Mouse (Mus musculus) stomach, embryonic 14.5 days (tissue): ENCODE data around the gene Ccdc30. TPM values are rescaled to one million over a fixed set of nuclear protein-coding genes. Genes with fewer than 3 reads are reported as not detected.
A peak's percentile ranks its signal among the peaks of the same experiment; 100 is the strongest.

Experiments used
- ATAC-seq: fragments of 200-750 bp; cut with Nextera tagmentation; 2 replicates; pipeline ENCODE4 v1.8.0; 2017; ENCODE audit warnings: low read depth, moderate TSS enrichment; ENCODE audit not compliant: insufficient number of reproducible peaks, insufficient read depth, low FRiP score
- H3K27ac ChIP-seq: fragments of 300-500 bp; sonication (generic); 2 replicates; pipeline ENCODE4 v1.5.1; 2014; ENCODE audit warnings: mild to moderate bottlenecking, low read length, moderate library complexity, mixed read lengths
- H3K27me3 ChIP-seq: fragments of 300-500 bp; sonication (generic); 2 replicates; pipeline ENCODE4 v1.6.1; 2014; ENCODE audit warnings: low read length, control low read depth, mixed read lengths; ENCODE audit not compliant: control insufficient read depth, insufficient read depth
- H3K36me3 ChIP-seq: fragments of 300-500 bp; sonication (generic); 2 replicates; pipeline ENCODE4 v1.6.1; 2014; ENCODE audit warnings: mild to moderate bottlenecking, control low read depth, low read length, moderate library complexity, mixed read lengths; ENCODE audit not compliant: control insufficient read depth, insufficient read depth
- H3K4me1 ChIP-seq: fragments of 300-500 bp; sonication (generic); 2 replicates; pipeline ENCODE4 v1.6.1; 2014; ENCODE audit warnings: low read length, control low read depth, mixed read lengths; ENCODE audit not compliant: control insufficient read depth, insufficient read depth
- H3K4me2 ChIP-seq: fragments of 300-500 bp; sonication (generic); replicated peaks from 2 replicates; pipeline ENCODE4 v1.6.1; 2014; ENCODE audit warnings: low read depth, low read length, control low read depth
- H3K4me3 ChIP-seq: fragments of 300-500 bp; sonication (generic); 2 replicates; pipeline ENCODE4 v1.5.1; 2014; ENCODE audit warnings: low read depth, low read length, control low read depth
- H3K9ac ChIP-seq: fragments of 300-500 bp; sonication (generic); replicated peaks from 2 replicates; pipeline ENCODE4 v1.6.1; 2014; ENCODE audit warnings: low read depth, mild to moderate bottlenecking, control low read depth, low read length, moderate library complexity, mixed read lengths
- H3K9me3 ChIP-seq: fragments of 300-500 bp; sonication (generic); 2 replicates; pipeline ENCODE4 v1.6.1; 2016; ENCODE audit warnings: low read depth, low read length, control low read depth; ENCODE audit not compliant: control insufficient read depth
- WGBS: fragments of 180-500 bp; shearing (Covaris S2); extraction: QIAGEN DNeasy Blood & Tissue Kit; methylation state at CpG from one replicate; pipeline ENCODE4 v1.1.7; 2014; 5-methylcytosine and 5-hydroxymethylcytosine counted together
- polyA plus RNA-seq: library from polyadenylated mRNA; unstranded; fragments of >200 nt; fragmentation: Nextera tagmentation; extraction: Ambion mirVana; gene quantifications from 2 replicates; pipeline ENCODE4 v1.2.1, GENCODE M21; 2014

Gene Ccdc30
- polyA plus RNA-seq: 3.5 and 7.3 TPM in 2 replicates

- Histone ChIP-seq H3K9ac (no peak within 1 kb of the TSS; the same call in 1 of the 2 replicates), H3K9me3 (no peaks in the 10 kb centered on the region), H3K27me3 (no peaks in the 10 kb centered on the region), H3K4me2 (peak within 1 kb of the TSS; percentile 88), H3K27ac (no peak within 1 kb of the TSS), H3K36me3 (no peaks in the 10 kb centered on the region), H3K4me1 (0 out of 2 replicates have a peak, but pooled peaks cover 4% of the 10 kb centered on the region), H3K4me3 (peak within 1 kb of the TSS; percentile 52)
- 1% methylated on average over 49 of the region's 49 CpGs for WGBS
- ATAC-seq: peak; percentile 100
These were observed at the start of gene Ccdc30 for GRCm38 (mm10) chr4:119415072-119415753. Gene Ccdc30 (minus strand): TSS chr4:119415521.

DNA sequence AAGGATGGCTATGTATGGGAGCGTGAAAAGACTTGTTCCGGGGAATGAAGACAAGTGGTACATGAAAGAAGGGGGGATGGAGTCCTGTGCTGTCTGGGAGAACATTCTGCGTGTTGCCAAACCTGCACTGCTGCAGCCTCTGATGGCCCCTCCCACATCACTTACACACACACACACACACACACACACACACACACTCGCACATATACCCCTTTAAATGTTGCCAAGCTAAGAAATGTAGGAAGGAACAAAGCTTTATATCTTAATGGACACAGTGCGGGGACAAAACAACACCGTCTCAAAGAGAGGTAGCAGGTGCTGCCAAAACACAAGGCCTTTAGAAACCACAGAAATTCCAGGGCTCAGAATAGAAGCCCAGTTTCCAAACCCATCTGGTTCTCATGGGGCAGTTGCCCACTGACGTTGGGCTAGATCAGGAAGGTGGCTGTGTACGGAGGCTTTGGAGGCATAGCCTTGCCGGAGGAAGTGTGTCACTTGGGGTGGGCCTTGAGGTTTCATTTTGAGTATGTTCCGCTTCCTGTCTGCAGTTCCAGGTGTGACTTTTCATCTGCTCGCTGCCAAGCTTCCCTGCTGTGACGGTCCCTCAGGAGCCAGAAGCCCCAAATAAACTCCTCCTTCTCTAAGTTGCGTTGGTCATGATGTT, 48.6 kb upstream of the Ccdc30 start:
- ATAC-seq: no peak
- Histone ChIP-seq H3K27me3 (no peaks in the 10 kb centered on the region), H3K4me1 (peaks cover 8% of the 10 kb centered on the region; the same call in 1 of the 2 replicates), H3K9ac (no peak overlapping the region), H3K4me3 (no peak overlapping the region), H3K4me2 (no peak overlapping the region), H3K36me3 (no peaks in the 10 kb centered on the region), H3K9me3 (no peaks in the 10 kb centered on the region), H3K27ac (no peak overlapping the region)
- WGBS: 67% methylated on average over 13 of the region's 13 CpGs

GRCm38 (mm10) chr4:119462858-119463755, 47.8 kb upstream of the Ccdc30 start:
- H3K4me1 ChIP-seq: peaks cover 8% of the 10 kb centered on the region; the same call in 1 of the 2 replicates
- H3K9me3 ChIP-seq: no peaks in the 10 kb centered on the region
- peak; percentile 66 for ATAC-seq
- WGBS: 41% methylated on average over 11 of the region's 11 CpGs
- no peak overlapping the region for H3K4me3 ChIP-seq
- H3K9ac ChIP-seq: no peak overlapping the region
- H3K4me2 ChIP-seq: no peak overlapping the region
- no peaks in the 10 kb centered on the region for H3K27me3 ChIP-seq
- H3K27ac ChIP-seq: no peak overlapping the region
- no peaks in the 10 kb centered on the region for H3K36me3 ChIP-seq

DNA sequence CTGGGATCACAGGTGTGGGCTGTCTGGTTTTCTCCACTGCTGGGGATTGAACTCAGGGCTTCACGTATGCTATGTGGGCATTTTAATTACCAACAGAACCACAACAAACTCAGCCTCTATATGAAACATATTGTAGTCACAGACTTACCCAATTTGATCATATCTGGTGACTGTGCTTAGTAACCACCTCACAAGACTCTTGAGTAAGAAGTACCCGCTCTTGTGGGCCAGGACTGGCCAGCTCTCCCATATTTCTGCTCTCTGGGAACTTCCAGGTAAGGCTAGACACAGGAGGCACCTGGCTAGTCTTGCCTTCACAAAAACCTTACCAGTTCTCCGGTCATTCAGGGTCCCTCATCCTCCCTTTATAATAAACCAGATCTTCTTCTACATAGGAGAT, 47.1 kb upstream of the Ccdc30 start:
- Histone ChIP-seq H3K27me3 (no peaks in the 10 kb centered on the region), H3K4me3 (no peak overlapping the region), H3K4me1 (peaks cover 8% of the 10 kb centered on the region; the same call in 1 of the 2 replicates), H3K4me2 (no peak overlapping the region), H3K9ac (no peak overlapping the region), H3K9me3 (no peaks in the 10 kb centered on the region), H3K27ac (no peak overlapping the region), H3K36me3 (no peaks in the 10 kb centered on the region)
- ATAC-seq: no peak
- WGBS: 78% methylated on average over 3 of the region's 3 CpGs

GRCm38 (mm10) chr4:119460728-119461141, 45.4 kb upstream of the Ccdc30 start:
- no peak overlapping the region for H3K4me2 ChIP-seq
- H3K4me3 ChIP-seq: no peak overlapping the region
- no peaks in the 10 kb centered on the region for H3K36me3 ChIP-seq
- no peaks in the 10 kb centered on the region for H3K27me3 ChIP-seq
- 52% methylated on average over 8 of the region's 8 CpGs for WGBS
- H3K4me1 ChIP-seq: peaks cover 8% of the 10 kb centered on the region; the same call in 1 of the 2 replicates
- no peak; the same call in 1 of the 2 replicates for ATAC-seq
- H3K9ac ChIP-seq: no peak overlapping the region
- H3K9me3 ChIP-seq: no peaks in the 10 kb centered on the region
- H3K27ac ChIP-seq: no peak overlapping the region

- Histone ChIP-seq H3K4me1 (peaks cover 8% of the 10 kb centered on the region; the same call in 1 of the 2 replicates), H3K4me3 (no peak overlapping the region), H3K9me3 (no peaks in the 10 kb centered on the region), H3K36me3 (no peaks in the 10 kb centered on the region), H3K9ac (no peak overlapping the region), H3K27me3 (no peaks in the 10 kb centered on the region), H3K4me2 (no peak overlapping the region), H3K27ac (no peak overlapping the region)
- 66% methylated on average over 5 of the region's 5 CpGs for whole genome bisulfite sequencing
- ATAC-seq: no peak
These were observed 45.0 kb upstream of the Ccdc30 start for GRCm38 (mm10) chr4:119460296-119460695.

DNA sequence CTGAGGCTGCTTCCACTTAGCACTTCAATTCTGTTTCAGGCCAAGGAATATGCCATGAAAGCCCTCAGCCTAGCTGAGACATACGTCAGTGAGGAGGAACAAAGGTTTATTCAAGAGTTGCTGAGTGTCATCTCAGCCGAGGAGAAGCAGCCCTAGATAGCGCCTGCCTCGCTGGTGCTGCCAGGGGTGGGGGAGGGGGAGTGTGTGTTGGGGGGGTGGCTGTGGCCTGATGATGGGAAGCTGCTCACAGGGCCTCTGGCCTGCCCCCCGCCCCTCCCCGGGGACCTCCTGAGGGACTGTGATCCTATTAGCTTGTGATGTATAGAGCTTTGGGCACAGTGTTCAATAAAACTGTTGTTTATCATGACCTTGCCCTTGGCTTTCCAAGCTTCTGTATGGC, 38.2 kb upstream of the Ccdc30 start:
- no peak for ATAC-seq
- 20% methylated on average over 6 of the region's 6 CpGs for WGBS
- Histone ChIP-seq H3K36me3 (no peaks in the 10 kb centered on the region), H3K27me3 (no peaks in the 10 kb centered on the region), H3K27ac (no peak overlapping the region), H3K4me3 (no peak overlapping the region), H3K9me3 (no peaks in the 10 kb centered on the region), H3K4me2 (no peak overlapping the region), H3K9ac (no peak overlapping the region), H3K4me1 (no peaks in the 10 kb centered on the region)

GRCm38 (mm10) chr4:119453128-119453527, 37.8 kb upstream of the Ccdc30 start:
- 54% methylated on average over 5 of the region's 5 CpGs for WGBS
- Histone ChIP-seq H3K4me1 (no peaks in the 10 kb centered on the region), H3K9me3 (no peaks in the 10 kb centered on the region), H3K36me3 (no peaks in the 10 kb centered on the region), H3K4me2 (no peak overlapping the region), H3K9ac (no peak overlapping the region), H3K27ac (no peak overlapping the region), H3K4me3 (no peak overlapping the region), H3K27me3 (no peaks in the 10 kb centered on the region)
- ATAC-seq: no peak
